Mouse (Mus musculus) liver, embryonic 11.5 days (tissue): Measurements from ENCODE around the gene Mysm1. TPM values are rescaled to one million over a fixed set of nuclear protein-coding genes. Genes with fewer than 3 reads are reported as not detected.

Source experiments
- ATAC-seq: fragments of 200-750 bp; cut with Nextera tagmentation; replicated peaks from 2 replicates; pipeline ENCODE4 v1.8.0; 2017; ENCODE audit warnings: moderate number of reproducible peaks, mild to moderate bottlenecking, moderate TSS enrichment, moderate library complexity; ENCODE audit not compliant: low FRiP score
- DNase-seq: peaks from one replicate; pipeline ENCODE4 v3.0.0-alpha.2; 2017; ENCODE audit warnings: low spot score
- H3K27ac ChIP-seq: fragments of 300-500 bp; sonication (generic); 2 replicates; pipeline ENCODE4 v1.5.1; 2014; ENCODE audit warnings: mild to moderate bottlenecking, low read depth, low read length, control low read depth
- H3K27me3 ChIP-seq: fragments of 300-500 bp; sonication (generic); replicated peaks from 2 replicates; pipeline ENCODE4 v1.6.1; 2014; ENCODE audit warnings: low read length, mixed read lengths; ENCODE audit not compliant: control insufficient read depth, insufficient read depth
- H3K36me3 ChIP-seq: fragments of 300-500 bp; sonication (generic); 2 replicates; pipeline ENCODE4 v1.6.1; 2014; ENCODE audit warnings: mild to moderate bottlenecking, low read length, moderate library complexity, mixed read lengths; ENCODE audit not compliant: control insufficient read depth, insufficient read depth
- H3K4me1 ChIP-seq: fragments of 300-500 bp; sonication (generic); replicated peaks from 2 replicates; pipeline ENCODE4 v1.6.1; 2014; ENCODE audit warnings: low read length, mixed read lengths; ENCODE audit not compliant: control insufficient read depth, insufficient read depth
- H3K4me2 ChIP-seq: fragments of 300-500 bp; sonication (generic); 2 replicates; pipeline ENCODE4 v1.6.1; 2014; ENCODE audit warnings: mild to moderate bottlenecking, control low read depth, moderate library complexity
- H3K4me3 ChIP-seq: fragments of 300-500 bp; sonication (generic); 2 replicates; pipeline ENCODE4 v1.5.1; 2014; ENCODE audit warnings: low read depth, low read length, control low read depth
- H3K9ac ChIP-seq: fragments of 300-500 bp; sonication (generic); 2 replicates; pipeline ENCODE4 v1.6.1; 2014; ENCODE audit warnings: low read depth, low read length, control low read depth
- H3K9me3 ChIP-seq: fragments of 300-500 bp; sonication (generic); 2 replicates; pipeline ENCODE4 v1.6.1; 2016; ENCODE audit warnings: low read length, inconsistent platforms, mixed read lengths; ENCODE audit not compliant: control insufficient read depth
- whole genome bisulfite sequencing: fragments of 180-500 bp; shearing (Covaris S2); extraction: QIAGEN DNeasy Blood & Tissue Kit; methylation state at CpG from one replicate; pipeline ENCODE4 v1.1.7; 2014; 5-methylcytosine and 5-hydroxymethylcytosine counted together
- polyA plus RNA-seq: library from polyadenylated mRNA; unstranded; fragments of >200 nt; fragmentation: Nextera tagmentation; extraction: Ambion mirVana; gene quantifications from 2 replicates; pipeline ENCODE4 v1.2.1, GENCODE M21; 2014

Gene Mysm1
- polyA plus RNA-seq, 1 experiment from 2014 or later, result 19.4 TPM

DNA sequence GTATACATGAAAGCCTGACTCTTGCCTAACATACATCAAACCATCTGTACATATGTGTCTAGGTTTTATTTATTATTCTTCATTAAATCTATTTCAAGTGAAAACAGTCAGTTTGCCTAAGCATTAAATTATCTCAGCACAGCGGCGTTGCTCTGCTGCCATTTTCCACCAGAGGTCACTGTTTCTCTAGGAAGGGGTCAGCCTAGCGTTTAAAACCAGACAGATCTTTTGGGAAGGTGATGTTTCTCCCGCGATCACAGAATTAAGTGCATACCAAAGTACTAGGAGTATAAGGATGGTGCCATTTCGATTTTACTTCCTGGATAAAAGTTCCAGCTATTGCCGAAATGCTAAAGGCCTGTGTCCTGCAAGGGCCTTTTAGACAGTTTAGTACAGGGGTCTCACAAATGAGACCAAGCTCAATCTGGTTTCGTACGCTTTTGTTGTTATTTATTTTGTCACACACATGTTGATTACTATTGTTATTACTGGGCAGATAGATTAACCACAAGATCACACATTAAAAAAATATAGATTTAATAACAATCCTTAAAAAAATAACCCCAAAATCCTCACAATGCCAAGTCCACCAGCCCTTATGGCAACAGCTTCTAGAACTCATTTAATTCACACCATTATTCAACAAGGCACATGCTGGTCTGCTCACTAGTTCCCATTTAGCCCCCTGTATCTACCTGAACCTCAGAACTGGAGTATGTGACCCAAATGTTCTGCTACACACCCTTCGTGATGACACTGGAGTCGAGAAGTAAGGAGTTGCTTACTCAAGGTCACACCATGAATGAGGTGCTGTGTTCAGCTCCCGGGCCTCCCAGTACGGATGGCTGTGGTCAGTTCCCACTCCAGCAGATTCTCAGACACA, 29.5 kb upstream of the Mysm1 start:
- Histone ChIP-seq H3K9ac (no peak overlapping the region), H3K4me2 (no peak overlapping the region), H3K27ac (no peak overlapping the region), H3K36me3 (no peaks in the 10 kb centered on the region), H3K27me3 (no peaks in the 10 kb centered on the region), H3K9me3 (no peaks in the 10 kb centered on the region), H3K4me3 (no peak overlapping the region), H3K4me1 (no peaks in the 10 kb centered on the region)
- ATAC-seq, result no peak; the same call in 1 of the 2 replicates
- WGBS, result 39% methylated on average over 13 of the region's 13 CpGs
- DNase-seq, result peak; percentile 45

DNA sequence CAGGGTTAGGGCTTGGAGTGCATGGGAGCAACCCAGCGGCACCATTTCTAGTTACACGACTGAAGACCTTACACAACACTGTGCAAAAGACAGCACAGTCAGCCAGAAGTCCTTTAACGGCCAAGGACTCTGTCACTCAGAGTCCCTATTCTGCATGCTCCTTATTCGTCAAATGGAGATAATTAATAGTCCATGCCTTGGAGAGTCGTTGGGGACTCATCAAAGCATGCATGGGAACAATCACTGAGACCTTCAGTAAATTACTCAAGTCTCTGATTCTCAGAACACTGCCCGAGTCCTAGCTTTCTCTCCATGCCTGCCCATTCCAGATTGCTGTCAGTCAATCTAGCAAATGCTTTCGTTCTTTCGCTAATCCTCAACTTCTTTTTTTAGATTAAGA, 28.9 kb upstream of the Mysm1 start:
- no peak for ATAC-seq
- H3K9me3 ChIP-seq, result no peaks in the 10 kb centered on the region

GRCm38 (mm10) chr4:95005251-95005830, 26.4 kb upstream of the Mysm1 start:
- Histone ChIP-seq H3K9ac (no peak overlapping the region), H3K27ac (no peak overlapping the region), H3K4me3 (no peak overlapping the region), H3K4me1 (no peaks in the 10 kb centered on the region), H3K9me3 (no peaks in the 10 kb centered on the region), H3K27me3 (no peaks in the 10 kb centered on the region), H3K36me3 (no peaks in the 10 kb centered on the region), H3K4me2 (no peak overlapping the region)
- no peak for DNase-seq
- ATAC-seq, result no peak
- 69% methylated on average over 6 of the region's 6 CpGs for WGBS

More for the DNA sequence above, 28.9 kb upstream of the Mysm1 start:
- Histone ChIP-seq H3K4me1 (no peaks in the 10 kb centered on the region), H3K27me3 (no peaks in the 10 kb centered on the region), H3K27ac (no peak overlapping the region), H3K9ac (no peak overlapping the region), H3K4me2 (no peak overlapping the region), H3K4me3 (no peak overlapping the region), H3K36me3 (no peaks in the 10 kb centered on the region)
- 68% methylated on average over 8 of the region's 8 CpGs for WGBS
- DNase-seq, result no peak

DNA sequence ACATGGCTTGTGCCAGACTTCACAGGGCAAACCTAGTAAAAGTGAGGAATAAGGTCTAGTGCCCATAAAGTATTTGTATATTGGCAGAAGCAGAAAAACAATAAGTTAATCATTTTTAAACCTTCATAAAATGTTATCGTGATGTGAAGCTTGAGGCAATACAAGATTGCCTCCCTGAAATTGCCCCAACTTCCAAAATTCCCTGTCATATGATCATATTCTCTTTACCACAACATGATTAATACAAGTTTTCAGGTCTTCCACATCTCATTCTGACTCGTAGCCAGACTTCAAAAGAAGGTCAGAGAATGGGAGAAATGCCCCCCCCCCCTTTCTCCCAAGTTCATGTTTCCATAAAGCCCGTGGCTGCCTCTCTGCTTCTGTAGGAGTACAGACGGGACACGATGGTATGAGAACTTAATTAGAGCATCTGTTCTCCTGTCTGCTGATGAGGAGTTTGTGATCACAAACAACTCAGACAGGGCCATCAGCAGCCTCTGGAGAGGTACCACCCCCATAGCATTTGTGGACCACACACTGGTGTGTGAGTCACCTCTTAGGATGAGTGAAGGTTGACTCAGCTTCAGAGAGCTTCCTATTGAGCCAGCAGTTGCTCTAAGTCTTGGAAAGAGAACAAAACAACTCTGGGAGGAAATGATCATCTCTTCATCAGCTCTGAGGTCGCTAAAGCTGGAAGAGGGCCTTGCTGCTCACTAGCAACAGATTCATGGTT, 22.3 kb upstream of the Mysm1 start:
- no peaks in the 10 kb centered on the region for H3K9me3 ChIP-seq
- no peak for ATAC-seq
- no peak overlapping the region for H3K4me2 ChIP-seq
- 62% methylated on average over 6 of the region's 6 CpGs for WGBS
- H3K9ac ChIP-seq, result no peak overlapping the region
- no peaks in the 10 kb centered on the region for H3K36me3 ChIP-seq
- H3K27ac ChIP-seq, result no peak overlapping the region
- no peak overlapping the region for H3K4me3 ChIP-seq
- no peaks in the 10 kb centered on the region for H3K4me1 ChIP-seq
- H3K27me3 ChIP-seq, result no peaks in the 10 kb centered on the region
- DNase-seq, result no peak

DNA sequence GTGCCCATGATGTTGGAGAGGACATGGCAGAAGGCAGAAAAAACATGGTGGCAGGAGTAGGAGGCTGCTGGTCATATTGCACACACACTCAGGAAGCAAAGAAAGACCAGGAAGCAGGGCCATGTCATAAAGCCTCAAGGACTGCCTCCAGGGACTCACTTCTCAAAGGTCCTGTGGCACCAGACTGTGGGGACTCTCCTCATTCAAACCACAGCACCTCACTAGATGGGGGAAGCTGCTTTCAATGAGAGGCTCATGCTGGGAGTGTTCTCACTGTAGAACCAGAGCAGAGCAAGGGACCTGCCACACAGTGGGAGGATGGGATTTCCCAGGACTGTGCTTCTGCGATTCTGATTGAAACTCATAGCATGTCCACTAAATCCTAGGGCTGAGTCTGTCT, 21.2 kb upstream of the Mysm1 start:
- ATAC-seq (no peak), DNase-seq (no peak)
- WGBS, result 79% methylated on average over 1 of the region's 1 CpGs
- Histone ChIP-seq H3K9ac (no peak overlapping the region), H3K9me3 (no peaks in the 10 kb centered on the region), H3K27ac (no peak overlapping the region), H3K4me3 (no peak overlapping the region), H3K4me1 (no peaks in the 10 kb centered on the region), H3K27me3 (no peaks in the 10 kb centered on the region), H3K4me2 (no peak overlapping the region), H3K36me3 (no peaks in the 10 kb centered on the region)

- Histone ChIP-seq H3K27me3 (no peaks in the 10 kb centered on the region), H3K4me3 (no peak overlapping the region), H3K4me1 (no peaks in the 10 kb centered on the region), H3K4me2 (no peak overlapping the region), H3K27ac (no peak overlapping the region), H3K36me3 (no peaks in the 10 kb centered on the region), H3K9ac (no peak overlapping the region), H3K9me3 (no peaks in the 10 kb centered on the region)
- ATAC-seq (no peak), DNase-seq (no peak)
- WGBS, result 63% methylated on average over 3 of the region's 3 CpGs
Observed at GRCm38 (mm10) chr4:94999249-94999648, 20.3 kb upstream of the Mysm1 start.

DNA sequence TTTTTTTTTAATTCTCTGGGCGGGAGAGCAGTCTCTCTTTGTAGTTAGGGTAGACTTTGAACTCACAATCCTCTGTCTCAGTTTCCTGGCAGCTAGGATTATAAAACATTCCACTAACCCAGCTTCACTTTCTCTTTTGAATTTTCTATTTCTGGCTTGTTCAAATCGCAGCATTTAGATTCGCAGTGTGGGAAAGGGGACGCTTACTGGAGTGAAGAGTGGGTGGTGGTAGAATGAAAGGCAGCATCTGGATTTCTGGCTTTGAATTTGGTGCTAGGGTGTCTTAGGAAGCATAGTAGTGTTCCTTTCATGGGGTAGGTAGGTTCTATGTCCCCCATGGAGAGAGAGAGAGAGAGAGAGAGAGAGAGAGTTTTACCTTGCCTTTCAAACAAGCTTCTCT, 17.0 kb upstream of the Mysm1 start:
- Histone ChIP-seq H3K4me3 (no peak overlapping the region), H3K36me3 (no peaks in the 10 kb centered on the region), H3K27me3 (no peaks in the 10 kb centered on the region), H3K27ac (no peak overlapping the region), H3K9me3 (no peaks in the 10 kb centered on the region), H3K4me2 (no peak overlapping the region), H3K4me1 (no peaks in the 10 kb centered on the region), H3K9ac (no peak overlapping the region)
- ATAC-seq, result no peak
- DNase-seq, result no peak
- WGBS, result 91% methylated on average over 4 of the region's 4 CpGs

DNA sequence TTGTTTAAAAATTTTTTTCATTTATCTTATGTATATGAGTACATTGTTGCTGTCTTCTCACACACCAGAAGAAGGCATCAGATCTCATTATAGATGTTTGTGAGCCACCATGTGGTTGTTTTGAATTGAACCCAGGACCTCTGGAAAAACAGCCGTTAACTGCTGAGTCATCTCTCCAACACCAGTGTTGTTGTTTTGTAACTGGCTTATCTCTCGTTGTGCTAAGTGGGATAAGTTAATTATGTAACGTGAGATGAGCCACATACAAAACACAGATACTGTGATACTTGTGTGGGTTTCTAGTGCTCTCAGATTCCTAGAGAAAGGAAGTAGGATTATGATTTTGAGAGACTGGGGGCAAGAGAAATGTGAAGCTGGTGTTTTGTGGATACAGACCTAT, 11.3 kb upstream of the Mysm1 start:
- Histone ChIP-seq H3K4me2 (no peak overlapping the region), H3K36me3 (no peaks in the 10 kb centered on the region), H3K4me3 (no peak overlapping the region), H3K27ac (no peak overlapping the region), H3K9me3 (no peaks in the 10 kb centered on the region), H3K4me1 (no peaks in the 10 kb centered on the region), H3K27me3 (no peaks in the 10 kb centered on the region), H3K9ac (no peak overlapping the region)
- 27% methylated on average over 3 of the region's 3 CpGs for whole genome bisulfite sequencing
- ATAC-seq, result peak; percentile 54
- DNase-seq, result no peak
